Mouse (Mus musculus) lung, adult 10 weeks (tissue): ENCODE data around the gene Ankrd55. TPM values are rescaled to one million over a fixed set of nuclear protein-coding genes. Genes with fewer than 3 reads are reported as not detected.

Source experiments
- polyA plus RNA-seq: library from polyadenylated mRNA; stranded (reverse); fragments of 350-450 nt; fragmentation: Illumina TruSeq; extraction: RNeasy Lipid Tissue Mini Kit (QIAGEN cat#74804); gene quantifications from one replicate; pipeline ENCODE4 v1.2.3, GENCODE M21; 2014; ENCODE audit warnings: low read depth, low replicate concordance; ENCODE audit not compliant: insufficient read depth

Ankrd55 gene
- 0.31 TPM for polyA plus RNA-seq

DNA sequence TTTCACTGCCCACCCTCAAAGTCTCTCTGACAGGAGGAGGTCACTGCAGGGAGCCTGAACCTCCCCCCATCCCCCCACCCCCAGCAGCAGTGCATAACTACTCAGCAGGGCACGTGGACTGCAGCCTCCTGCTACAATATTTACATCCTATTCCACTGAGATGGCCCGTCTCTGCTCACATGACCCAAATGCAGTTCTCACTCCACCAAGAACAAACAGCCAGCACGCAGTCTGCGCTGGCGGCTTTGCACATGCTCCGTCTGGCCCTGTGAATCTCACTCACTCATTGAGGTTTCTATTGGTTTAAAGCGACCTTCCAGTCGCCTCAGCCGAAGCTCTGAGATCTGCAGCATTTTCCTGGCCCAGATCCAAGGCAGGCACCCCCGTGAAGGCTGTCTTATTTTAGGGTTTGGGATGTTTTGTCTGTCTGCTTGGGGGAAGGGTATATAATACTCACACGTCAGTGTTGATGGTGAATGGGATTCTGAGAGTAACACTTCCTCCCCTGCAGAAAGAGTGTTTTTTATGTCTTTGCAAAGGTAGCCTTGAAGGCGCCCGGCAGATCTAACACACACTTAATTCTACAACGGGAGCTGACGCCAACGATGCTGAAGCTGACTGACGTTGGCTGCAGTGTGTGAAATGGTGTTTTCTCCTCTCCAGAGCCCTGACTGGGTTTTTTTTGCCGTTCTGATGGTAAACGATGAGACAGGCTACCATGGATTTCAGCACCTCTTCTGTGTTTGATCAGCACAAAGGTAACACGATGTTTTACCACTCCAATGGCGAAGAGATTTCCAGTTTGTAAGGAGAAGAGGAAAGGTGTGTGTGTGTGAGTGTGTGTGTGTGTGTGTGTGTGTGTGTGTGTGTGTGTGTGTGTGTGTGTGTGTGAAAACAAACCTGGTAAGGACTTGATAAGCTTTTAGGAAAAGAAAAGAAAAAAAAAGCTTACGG is at the start of gene Ankrd55:
Ankrd55 (plus strand) TSS at position 227 of the 954 bp plus-strand sequence.

Other genes with a start within 250 kb of the Ankrd55 start
- 50.2 TPM for gene Il6st, start 175.6 kb downstream of the Ankrd55 start, polyA plus RNA-seq